Mouse (Mus musculus): ENCODE results near the gene Nav1.

DNA sequence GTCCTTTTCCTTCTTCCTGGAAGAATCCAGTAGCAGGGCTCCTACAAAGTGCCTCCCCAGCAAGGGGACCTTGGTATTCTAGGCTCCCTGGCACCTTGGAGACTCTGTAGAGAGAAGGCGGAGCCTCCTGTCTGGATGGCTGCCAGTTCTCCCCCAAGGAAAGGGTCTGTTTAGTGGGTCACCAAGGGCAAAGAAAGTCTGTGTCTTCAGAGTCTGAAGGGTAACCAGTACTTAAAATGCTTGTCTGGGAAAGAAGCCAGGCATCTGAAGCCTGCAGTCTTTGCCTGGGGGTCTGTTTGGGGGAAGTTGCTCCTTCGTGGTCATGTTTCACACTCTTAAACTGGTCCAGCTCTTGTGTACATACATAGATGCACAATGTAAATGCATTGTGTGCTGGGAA is 29.3 kb downstream of the Nav1 start:
- TF ChIP-seq CTCF (IDR thresholded peaks at IDR 0.05; ENCODE audit: low read depth, low read length) (no peak), POLR2A (IDR thresholded peaks at IDR 0.05; ENCODE audit: insufficient read depth, low read length) (no peak), EP300 (IDR thresholded peaks at IDR 0.05; ENCODE audit: insufficient read depth, low read depth, low read length) (no peak)
